Mouse (Mus musculus) brown adipose tissue, adult 24 weeks (tissue): ENCODE data around the gene S100a7a. TPM values are rescaled to one million over a fixed set of nuclear protein-coding genes. Genes with fewer than 3 reads are reported as not detected.

Experiments
- H3K27ac ChIP-seq: fragments of 200-500 bp; replicated peaks from 2 replicates; pipeline ENCODE4 v1.5.1; 2012; ENCODE audit warnings: low read depth, mild to moderate bottlenecking, low read length
- H3K4me1 ChIP-seq: fragments of 200-500 bp; 2 replicates; pipeline ENCODE4 v1.6.1; 2012; ENCODE audit warnings: low read length, mixed read lengths; ENCODE audit not compliant: control insufficient read depth, insufficient read depth, insufficient read length
- H3K4me3 ChIP-seq: fragments of 200-500 bp; 2 replicates; pipeline ENCODE4 v1.5.1; 2012; ENCODE audit warnings: low read depth, mild to moderate bottlenecking, low read length, moderate library complexity; ENCODE audit not compliant: insufficient read depth
- polyA plus RNA-seq: library from polyadenylated mRNA; stranded (reverse); fragments of >200 nt; gene quantifications from 2 replicates; pipeline ENCODE4 v1.2.4, GENCODE M21; 2012; ENCODE audit not compliant: missing spikeins, insufficient read depth, insufficient read length

S100a7a gene
- polyA plus RNA-seq, 1 experiment, result not detected

DNA sequence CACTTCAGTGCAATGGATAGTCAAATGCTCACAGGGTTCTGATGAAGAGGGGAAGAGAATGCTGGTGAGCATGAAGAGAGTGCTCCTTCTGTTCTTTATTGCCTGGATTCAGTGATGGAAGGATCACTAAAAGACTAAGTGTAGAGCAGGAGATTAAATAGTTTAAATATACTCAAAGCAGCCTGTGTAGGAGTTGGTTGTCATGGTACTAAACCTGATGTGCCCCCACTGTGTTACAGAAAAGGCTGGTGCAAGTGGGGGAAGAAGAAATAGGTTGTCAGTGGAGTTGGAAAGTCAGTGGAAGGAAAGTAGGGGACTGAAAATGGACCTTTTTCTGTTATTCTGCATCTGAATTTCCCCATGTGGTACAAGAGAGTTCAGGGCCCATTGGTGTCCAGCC lies 4.8 kb upstream of the S100a7a start:
- H3K27ac ChIP-seq, result no peak overlapping the region
- no peak overlapping the region for H3K4me3 ChIP-seq
- H3K4me1 ChIP-seq, result no peaks in the 10 kb centered on the region

GRCm38 (mm10) chr3:90649832-90650231 lies 4.0 kb upstream of the S100a7a start:
- no peak overlapping the region for H3K4me3 ChIP-seq
- no peak overlapping the region for H3K27ac ChIP-seq
- no peaks in the 10 kb centered on the region for H3K4me1 ChIP-seq

DNA sequence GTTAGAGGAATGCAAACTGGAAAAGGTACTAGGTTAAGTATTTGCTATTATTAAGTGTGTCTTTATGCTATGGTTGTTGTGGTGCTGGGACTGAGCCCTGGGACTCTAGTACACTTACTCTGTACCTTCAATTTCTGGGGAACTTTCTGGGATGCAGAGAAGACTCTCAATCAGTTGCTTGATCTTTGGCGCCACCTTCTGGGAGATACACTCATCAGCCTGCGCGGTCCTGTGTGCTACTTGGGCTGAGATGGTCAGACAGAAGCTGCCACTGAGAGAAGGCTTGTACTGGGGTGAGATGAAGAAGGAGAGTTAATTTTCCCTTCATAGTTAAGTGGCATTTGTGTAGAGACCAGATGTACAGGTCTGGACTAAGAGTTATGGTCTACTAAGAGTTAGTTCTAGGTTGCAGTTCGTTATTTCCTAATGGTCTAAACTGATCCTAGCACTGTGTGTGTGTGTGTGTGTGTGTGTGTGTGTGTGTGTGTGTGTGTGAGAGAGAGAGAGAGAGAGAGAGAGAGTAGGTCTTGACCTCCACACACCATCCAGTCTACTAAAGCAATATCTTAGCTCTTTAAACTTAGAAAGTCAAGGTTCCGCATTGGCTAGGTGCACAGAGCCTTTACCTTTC lies 824 bp upstream of the S100a7a start:
- Histone ChIP-seq H3K4me3 (no peak overlapping the region), H3K4me1 (no peaks in the 10 kb centered on the region), H3K27ac (no peak overlapping the region)

DNA sequence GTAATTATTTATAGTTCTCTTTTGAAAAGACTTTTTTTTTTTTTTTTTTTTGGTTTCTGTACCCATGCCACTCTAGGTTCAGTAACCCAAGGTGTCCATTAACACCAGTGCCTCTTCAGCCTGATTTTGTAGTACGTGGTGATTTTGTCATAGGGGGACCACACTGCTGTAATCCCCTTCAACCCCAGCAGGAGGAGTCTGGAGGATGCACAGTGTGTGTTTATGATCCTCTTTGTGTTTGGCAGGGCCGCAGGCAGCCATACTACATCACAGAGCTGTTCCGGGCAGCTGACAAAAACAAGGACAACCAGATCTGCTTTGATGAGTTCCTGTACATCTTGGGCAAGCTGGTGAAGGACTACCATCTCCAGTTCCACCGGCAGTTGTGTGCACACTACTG lies 3.6 kb downstream of the S100a7a start:
- Histone ChIP-seq H3K4me1 (no peaks in the 10 kb centered on the region), H3K27ac (no peak overlapping the region), H3K4me3 (no peak overlapping the region)

- Histone ChIP-seq H3K27ac (no peak overlapping the region), H3K4me3 (no peak overlapping the region), H3K4me1 (no peaks in the 10 kb centered on the region)
Measured at GRCm38 (mm10) chr3:90659364-90660044, 5.7 kb downstream of the S100a7a start.

GRCm38 (mm10) chr3:90664219-90664618 lies 10.4 kb downstream of the S100a7a start:
- no peak overlapping the region for H3K27ac ChIP-seq
- H3K4me1 ChIP-seq, result no peaks in the 10 kb centered on the region

GRCm38 (mm10) chr3:90668846-90669245 lies 15.0 kb downstream of the S100a7a start, which contains the start of gene S100a8:
Gene S100a8, plus strand, starts transcription at chr3:90668978.
- Histone ChIP-seq H3K4me3 (no peak within 1 kb of the TSS), H3K27ac (no peak within 1 kb of the TSS), H3K4me1 (no peaks in the 10 kb centered on the region)

More at GRCm38 (mm10) chr3:90664219-90664618, 10.4 kb downstream of the S100a7a start:
- H3K4me3 ChIP-seq, result no peak overlapping the region

GRCm38 (mm10) chr3:90678656-90679055 lies 24.8 kb downstream of the S100a7a start:
- Histone ChIP-seq H3K4me3 (no peak overlapping the region), H3K27ac (no peak overlapping the region), H3K4me1 (no peaks in the 10 kb centered on the region)

GRCm38 (mm10) chr3:90683929-90684328 lies 30.1 kb downstream of the S100a7a start:
- no peak overlapping the region for H3K27ac ChIP-seq
- no peak overlapping the region for H3K4me3 ChIP-seq

DNA sequence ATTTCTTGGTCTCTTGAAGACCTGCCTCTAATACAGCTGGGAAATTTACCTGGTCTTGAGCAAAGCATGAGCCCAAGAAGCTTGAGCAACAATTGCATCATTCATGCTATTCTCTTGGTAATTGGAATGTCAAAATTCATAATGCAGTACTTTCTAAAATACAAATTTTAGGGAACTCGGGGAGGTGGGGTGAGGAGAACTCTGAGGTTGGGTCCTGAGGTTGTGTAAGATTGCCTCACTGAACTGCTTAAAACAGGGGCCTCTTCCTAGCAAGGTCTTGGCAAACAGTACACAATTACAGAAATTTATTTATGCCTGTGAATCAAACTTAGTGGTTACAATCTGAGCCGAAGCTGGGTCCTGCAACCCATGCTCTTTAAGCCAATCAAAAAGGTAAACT lies 33.0 kb downstream of the S100a7a start:
- Histone ChIP-seq H3K27ac (no peak overlapping the region), H3K4me1 (no peaks in the 10 kb centered on the region), H3K4me3 (no peak overlapping the region)

More at GRCm38 (mm10) chr3:90683929-90684328, 30.1 kb downstream of the S100a7a start:
- no peaks in the 10 kb centered on the region for H3K4me1 ChIP-seq

GRCm38 (mm10) chr3:90693496-90693895 lies 39.7 kb downstream of the S100a7a start:
- H3K4me3 ChIP-seq, result no peak overlapping the region

DNA sequence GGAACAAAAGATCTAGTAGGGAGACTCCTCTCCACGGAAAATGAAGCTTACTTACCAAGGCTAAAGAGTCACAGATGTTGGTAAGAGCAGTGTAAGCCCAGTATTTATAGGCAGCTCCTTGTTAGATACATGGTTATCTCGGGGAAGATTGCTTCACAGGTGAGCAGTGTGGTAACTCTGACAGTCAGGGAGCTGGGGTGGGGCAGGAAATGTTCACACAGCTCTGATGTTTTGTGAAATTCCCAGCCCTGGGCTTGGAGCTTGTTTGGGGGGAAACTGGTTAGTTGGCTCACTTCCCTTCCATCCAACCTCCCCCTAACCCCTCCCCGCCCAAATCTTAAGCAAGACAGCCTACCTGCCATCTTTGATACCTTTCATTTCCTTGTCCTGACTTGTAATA lies 41.8 kb downstream of the S100a7a start, which contains the start of gene S100a9:
Gene S100a9, minus strand, starts transcription at position 109 of the 400 bp plus-strand sequence.
- Histone ChIP-seq H3K4me1 (no peaks in the 10 kb centered on the region), H3K4me3 (no peak within 1 kb of the TSS), H3K27ac (no peak within 1 kb of the TSS)

More at GRCm38 (mm10) chr3:90693496-90693895, 39.7 kb downstream of the S100a7a start:
- no peaks in the 10 kb centered on the region for H3K4me1 ChIP-seq
- H3K27ac ChIP-seq, result no peak overlapping the region

- Histone ChIP-seq H3K27ac (no peak overlapping the region), H3K4me1 (no peaks in the 10 kb centered on the region), H3K4me3 (no peak overlapping the region)
Measured at GRCm38 (mm10) chr3:90702244-90702643, 48.4 kb downstream of the S100a7a start.
